Mouse (Mus musculus) CH12.LX (cell line): ENCODE results near the gene Supt3.

Source experiments
- E2F4 ChIP-seq: IDR thresholded peaks from 2 replicates; pipeline ENCODE4 v1.6.1; 2011; ENCODE audit warnings: low read depth, low read length, improper control_type of control experiment; ENCODE audit not compliant: insufficient replicate concordance
- EP300 ChIP-seq: IDR thresholded peaks from 2 replicates; pipeline ENCODE4 v1.6.1; 2011; ENCODE audit warnings: low read length, improper control_type of control experiment
- MAX ChIP-seq: IDR thresholded peaks from 2 replicates; pipeline ENCODE4 v1.6.1; 2011; ENCODE audit warnings: low read length, improper control_type of control experiment

GRCm38 (mm10) chr17:44742246-44742645 lies 34.7 kb upstream of the Supt3 start:
- TF ChIP-seq E2F4 (no peak), MAX (no peak), EP300 (no peak)
